Mouse (Mus musculus): ENCODE data around the gene Hoxd12.

Gene Hoxd12

DNA sequence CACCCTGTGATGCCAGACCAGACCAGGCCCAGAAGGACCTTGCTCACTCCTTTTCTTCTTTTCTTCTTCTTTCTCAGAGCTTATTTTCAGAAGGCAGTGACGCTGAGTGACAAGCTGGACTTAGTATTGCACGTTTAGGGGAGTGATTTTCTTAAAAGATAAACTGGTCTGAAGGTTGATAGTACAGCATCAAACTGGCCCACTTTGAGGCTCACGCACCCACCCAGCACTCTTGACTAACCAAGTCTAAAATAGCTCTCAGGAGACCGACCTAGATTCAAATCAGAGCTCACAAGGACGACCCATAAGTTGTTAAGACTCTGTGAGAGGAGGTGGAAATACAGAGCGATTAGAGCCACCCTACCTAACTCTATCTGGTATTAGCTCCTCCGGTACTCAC lies 8.4 kb upstream of the Hoxd12 start:
- no peak for DNase-seq

DNA sequence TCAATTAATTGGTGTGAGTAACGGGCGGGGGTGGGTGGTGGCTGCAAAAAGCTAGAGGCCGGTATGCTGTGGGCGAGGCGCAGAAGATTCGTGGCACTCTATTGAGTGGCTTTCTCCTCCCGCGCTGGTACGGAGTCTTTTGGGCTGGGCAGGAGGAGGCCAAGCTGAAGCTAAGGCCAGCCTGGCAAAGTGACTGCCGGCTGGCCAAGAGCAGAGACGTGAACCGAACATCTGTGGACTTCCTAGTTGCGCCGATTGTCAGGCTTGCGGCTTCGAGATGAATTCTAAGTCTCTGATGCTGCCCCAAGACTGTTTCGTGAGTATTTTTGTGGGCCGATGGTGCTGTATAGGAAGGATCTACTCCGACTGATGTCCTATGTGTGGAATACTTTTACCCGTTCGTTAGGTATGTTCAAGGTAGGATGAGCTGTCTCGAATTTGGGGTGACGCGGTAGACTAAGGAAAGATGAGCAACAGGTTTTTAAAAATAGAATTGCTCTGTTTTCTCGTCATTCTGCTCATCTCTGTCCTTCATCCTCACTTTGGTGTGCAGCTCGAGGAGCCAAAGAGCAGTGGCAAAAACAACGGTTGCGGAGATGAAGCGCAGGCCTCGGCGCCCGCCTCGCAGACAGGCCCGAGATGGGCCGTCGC lies 7.5 kb upstream of the Hoxd12 start:
- no peak for DNase-seq

DNA sequence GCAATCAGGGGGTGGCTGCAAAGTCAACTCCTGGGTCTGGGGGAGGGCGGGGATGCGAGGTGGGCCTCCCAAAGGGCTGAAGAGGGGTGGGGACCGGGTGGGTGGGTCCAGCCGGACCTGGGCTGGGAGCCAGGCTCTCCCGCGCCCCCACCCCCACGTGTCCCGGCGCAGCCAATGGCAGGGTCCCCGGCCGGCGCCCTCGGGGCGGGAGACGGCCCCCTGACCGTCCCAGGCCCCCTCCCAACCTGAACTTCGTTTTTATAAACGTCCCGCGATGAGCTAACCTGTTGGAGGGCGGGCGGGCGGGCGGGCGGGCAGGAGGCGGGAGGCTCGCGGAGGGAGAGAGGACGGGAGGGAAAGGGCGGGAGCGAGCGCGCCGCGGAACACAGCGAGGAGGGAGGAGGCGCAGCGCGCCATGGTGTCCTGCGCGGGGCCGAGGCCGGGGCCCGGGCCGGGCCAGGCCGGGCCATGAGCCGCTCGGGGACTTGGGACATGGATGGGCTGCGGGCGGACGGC lies 6.9 kb upstream of the Hoxd12 start, which contains the start of gene Hoxd13:
Gene Hoxd13, plus strand, starts transcription at position 469 of the 516 bp plus-strand sequence.
- no peak for DNase-seq

DNA sequence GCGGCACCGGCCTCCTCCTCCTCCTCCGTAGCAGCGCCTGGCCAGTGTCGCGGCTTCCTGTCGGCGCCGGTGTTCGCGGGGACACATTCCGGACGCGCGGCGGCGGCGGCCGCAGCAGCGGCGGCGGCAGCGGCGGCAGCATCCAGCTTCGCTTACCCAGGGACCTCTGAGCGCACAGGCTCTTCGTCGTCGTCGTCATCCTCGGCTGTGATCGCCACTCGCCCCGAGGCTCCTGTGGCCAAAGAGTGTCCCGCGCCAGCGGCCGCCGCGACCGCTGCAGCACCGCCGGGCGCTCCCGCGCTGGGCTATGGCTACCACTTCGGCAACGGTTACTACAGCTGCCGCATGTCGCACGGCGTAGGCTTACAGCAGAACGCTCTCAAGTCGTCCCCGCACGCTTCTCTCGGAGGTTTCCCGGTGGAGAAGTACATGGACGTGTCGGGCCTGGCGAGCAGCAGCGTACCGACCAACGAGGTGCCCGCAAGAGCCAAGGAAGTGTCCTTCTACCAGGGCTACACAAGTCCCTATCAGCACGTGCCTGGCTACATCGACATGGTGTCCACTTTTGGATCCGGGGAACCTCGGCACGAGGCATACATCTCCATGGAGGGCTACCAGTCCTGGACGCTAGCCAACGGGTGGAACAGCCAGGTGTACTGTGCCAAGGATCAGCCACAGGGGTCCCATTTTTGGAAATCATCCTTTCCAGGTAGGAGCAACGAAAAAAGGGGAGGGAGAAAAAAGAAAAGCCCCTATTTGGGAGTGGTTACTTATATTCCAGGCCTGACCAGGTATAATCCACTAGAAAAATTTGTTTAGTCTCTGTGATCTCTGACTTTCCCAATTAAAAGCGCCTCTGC lies 6.2 kb upstream of the Hoxd12 start:
- DNase-seq = peak; percentile 72

DNA sequence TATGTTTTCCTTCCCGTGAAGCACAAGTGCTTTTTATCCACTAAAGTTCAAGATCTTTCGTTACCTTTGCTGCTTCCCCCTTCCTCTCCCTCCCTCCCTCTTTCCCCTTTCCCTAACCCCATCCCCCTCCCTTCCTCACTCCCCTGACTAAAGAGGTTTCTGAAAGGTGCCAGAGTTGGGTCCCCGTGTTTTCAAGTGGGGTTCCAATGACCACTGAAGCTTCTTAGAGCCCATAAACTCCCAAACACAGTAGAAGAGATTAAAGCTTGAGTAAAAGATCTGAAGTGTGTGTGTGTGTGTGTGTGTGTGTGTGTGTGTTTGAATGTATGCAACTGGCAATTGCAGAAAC lies 5.6 kb upstream of the Hoxd12 start:
- DNase-seq = no peak

DNA sequence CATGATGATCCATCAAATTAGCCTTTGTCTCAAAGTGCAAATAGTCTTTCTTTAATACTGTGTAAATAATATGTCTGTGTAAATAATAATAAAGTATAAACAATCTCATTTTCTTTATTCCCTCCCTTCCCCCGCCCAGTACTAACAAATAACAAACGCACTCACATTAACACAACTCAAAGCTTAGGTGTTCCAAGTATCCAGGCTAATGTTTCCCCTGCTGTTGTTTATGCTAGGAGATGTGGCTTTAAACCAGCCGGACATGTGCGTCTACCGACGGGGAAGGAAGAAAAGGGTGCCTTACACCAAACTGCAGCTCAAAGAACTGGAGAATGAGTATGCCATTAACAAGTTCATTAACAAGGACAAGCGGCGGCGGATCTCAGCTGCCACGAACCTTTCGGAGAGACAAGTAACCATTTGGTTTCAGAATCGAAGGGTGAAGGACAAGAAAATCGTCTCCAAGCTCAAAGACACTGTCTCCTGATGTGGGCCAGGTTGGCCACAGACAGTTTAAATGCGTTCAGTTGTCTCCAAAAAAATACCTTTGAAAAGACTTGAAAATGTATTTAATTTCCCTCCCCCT lies 5.1 kb upstream of the Hoxd12 start:
- no peak for DNase-seq

DNA sequence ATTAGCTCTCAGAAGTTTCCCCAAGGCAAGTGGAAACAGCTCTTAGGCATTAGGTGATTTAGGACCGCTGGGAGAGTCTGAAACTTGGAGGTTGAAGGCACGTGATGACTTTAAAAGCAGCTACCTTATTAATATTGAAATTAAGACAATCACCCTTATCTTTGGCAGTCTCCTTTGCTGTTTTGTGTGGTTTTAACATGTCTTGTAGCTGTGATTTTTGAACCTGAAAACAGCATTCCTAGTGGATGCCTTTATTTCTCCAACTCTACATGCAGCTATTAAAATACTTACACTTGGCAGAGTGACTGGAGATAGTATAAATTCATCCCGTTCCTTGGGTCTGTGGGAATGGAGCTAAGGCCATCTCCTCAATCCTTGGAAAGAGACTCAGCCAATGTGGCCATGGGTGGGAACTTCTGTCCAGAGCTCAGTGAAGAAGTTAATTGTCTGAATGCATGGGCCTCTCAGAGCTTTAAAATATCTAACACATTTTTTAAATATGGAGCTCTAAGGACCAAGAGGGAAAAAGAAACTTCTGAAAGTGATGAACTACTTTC lies 4.1 kb upstream of the Hoxd12 start:
- DNase-seq = no peak

DNA sequence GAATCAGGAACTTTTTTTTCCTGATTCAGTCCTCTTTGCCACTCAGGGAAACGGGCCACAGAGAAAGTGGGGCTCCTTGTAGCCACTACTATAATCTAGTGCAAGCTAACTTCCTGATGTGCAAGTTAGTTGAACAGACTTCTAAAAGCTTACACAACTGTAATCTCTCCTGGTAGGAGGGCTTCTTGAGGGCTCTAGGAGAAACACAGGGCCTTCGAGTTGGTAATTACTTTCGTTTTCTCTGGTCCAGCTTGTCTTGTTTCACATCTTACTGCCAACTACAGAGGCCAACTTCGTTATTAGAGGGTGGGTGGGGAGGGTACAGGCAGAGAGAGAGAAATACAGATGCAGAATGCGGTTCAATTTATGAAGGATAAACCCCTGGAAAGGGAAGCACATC lies 3.0 kb upstream of the Hoxd12 start:
- no peak for DNase-seq

DNA sequence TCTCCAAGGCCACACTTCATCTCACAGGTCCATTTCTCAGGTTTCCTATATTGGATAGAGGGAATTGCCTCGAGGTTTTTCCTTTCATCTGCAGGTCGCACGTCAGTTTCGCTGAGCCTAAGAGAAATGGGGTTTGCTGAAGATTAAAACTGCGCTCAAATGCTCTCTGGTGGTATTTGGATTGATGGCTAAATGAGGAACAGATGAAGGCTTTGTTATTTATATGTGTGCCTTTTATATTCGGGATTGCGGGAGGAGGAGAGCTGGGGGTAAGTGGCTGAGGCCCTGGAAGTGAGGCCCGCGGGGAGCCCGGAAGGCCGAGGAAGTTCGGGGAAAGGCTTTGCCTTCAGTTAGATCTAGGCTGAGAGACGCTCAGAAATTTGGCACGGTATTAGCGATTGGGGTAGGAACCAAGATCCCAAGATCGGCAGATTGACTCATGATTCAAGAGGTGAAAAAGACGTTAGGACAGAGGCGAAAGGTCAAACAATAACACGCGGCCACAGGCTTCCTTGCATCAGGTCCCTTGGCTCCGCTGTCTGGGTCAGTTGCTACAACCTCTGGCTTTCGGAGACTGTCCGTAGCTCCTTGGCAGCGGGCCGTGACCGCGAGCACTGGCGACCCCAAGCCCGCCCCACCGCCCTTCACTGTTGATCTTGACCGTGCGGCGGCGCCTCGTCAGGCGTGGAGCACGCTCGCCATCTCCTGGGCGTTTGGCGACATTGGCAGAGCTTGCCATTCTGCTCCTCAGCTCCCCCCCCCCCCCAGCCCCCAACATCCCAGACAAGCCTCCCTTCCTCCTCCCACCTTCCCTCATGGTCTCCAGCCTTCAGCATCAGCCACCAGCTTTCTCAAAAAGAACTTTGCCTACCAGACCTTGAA lies 2.1 kb upstream of the Hoxd12 start:
- peak; percentile 90 for DNase-seq

DNA sequence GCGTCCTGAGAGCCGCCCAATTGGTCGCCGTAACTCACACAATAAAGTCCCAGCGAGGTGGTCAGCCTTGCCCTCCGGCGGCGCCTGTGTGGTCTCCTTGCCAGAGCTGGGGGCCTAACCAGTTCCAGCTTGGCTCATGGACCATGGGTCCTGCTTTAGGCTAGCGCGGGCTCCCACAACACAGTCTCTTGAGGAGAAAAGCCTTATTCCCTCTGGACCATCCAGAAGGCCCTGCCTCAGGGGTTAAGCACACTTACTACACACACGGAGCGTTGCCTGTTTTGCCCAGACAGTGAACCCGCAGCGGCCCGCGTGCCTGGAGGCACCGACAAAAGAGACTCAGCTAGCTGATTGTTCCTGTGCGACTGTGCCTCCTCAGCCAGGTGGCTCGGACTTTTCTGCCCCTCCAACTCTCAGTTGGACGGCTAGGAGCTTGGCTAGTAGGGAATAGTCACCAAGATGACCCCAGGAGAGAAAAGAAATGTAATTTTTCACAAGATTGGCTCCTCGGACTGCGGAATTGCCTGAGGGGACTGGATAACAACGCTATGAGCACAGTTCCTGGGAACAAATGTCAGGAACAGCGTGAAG lies 883 bp upstream of the Hoxd12 start:
- no peak for DNase-seq

DNA sequence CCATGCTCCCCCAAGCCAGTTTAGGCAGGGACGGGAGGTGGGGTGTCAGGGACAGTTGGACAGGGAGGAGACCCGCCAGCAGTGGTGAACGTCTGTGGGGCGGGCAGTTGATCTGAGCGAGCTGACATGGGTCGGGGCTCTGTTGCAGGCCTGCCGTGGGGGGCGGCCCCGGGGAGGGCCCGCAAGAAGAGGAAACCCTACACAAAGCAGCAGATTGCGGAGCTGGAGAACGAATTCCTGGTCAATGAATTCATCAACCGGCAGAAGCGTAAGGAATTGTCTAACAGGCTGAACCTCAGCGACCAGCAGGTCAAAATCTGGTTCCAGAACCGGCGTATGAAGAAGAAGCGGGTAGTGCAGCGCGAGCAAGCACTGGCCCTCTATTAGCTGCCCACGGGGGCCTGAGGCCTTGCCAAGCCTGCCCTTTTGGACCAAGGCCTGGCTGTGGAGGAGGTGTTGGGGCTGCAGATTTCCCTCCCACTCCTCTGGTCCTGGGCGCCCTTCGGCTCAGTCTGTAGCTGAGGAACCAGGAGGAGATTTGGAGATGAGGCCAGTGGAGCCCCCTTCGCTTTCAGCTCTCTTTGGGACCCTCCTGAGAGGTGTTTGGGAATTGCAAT lies 961 bp downstream of the Hoxd12 start:
- DNase-seq = no peak

DNA sequence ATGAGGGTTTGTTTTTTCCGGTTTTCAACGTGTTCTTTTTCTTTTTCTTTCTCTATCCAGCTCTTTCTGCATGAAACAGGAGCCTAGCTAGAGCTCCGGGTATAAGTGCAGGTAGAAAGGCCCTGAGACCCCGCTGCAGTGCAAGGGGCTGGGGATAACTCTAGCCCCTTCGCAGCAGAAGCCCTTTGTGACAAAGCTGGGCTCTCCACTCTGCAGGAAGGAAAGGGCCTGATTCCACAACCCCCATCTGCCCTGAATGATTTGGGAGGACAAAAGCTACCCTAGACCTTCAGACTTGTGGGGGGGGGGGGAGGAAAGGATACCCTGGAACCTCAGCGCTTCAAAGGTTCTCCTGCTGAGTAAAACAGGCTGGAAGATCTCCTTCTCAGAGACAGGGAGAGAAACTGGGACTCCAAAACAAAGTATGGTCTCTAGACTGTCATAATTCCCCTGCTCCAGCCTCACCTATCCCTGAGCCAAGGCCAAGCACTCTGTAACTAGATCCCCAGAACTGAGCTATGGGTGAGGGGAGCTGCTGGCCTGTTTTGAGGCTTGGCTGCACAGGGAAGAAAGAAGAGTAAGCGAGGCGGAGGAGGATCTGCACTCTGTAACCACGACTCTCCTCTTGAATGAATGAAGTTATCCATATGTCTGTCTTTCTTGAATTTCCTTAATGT lies 1.7 kb downstream of the Hoxd12 start:
- no peak for DNase-seq

DNA sequence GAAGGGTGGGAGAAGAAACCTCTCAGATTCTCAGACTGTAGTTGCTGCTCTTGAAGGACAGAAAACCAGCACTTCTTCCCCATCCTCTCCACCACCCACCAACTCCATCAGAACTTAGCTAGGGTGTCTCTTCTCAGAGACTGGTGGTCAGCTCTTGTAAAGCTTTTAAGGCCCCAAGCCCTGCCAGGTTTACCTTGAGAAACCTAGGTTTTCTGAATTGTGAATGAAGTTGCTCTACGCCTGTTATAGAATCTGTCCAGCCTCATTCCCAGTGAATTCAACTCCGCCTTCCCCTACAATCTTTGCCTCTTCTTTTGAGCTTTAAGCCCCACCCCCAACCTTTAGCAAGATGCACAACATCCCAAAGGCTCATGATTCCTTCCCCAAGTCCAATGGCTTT lies 2.3 kb downstream of the Hoxd12 start:
- DNase-seq = no peak

DNA sequence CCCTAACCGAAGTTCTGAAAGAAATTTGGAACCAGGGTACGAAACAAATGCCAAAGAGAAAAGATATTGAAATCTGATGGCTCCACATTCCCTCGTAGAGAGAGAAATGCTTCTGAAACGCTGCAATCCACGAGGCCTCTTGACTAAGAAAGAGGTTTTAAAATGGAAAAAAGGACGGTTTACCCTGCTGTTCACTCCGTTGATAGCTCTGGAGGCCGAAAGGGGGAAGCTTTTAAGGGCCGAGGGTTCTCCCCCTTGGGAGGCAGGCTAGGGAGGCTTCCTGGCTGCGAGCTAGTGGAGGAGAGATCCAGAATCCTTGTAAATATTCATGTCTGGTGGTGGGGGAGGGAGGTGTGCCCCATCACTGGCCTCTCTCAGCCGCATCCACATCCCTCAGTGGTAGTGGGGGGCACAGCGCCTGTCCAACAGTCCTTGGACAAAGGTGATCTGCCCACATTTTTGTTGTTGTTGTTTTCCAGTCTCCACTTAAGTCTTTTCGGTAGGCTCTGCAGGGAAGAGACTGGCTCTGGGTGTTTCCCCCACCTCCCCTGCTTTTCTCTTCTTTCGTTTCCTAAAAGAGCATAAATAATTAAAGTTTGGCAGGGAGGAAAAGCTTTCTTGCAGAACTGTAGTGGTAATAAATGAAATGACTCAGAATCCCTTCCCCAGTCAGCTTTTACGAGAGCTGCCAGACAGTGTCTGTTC lies 4.2 kb downstream of the Hoxd12 start, which contains the start of gene Hoxd11:
Gene Hoxd11, plus strand, starts transcription at position 667 of the 705 bp plus-strand sequence.
- no peak for DNase-seq

DNA sequence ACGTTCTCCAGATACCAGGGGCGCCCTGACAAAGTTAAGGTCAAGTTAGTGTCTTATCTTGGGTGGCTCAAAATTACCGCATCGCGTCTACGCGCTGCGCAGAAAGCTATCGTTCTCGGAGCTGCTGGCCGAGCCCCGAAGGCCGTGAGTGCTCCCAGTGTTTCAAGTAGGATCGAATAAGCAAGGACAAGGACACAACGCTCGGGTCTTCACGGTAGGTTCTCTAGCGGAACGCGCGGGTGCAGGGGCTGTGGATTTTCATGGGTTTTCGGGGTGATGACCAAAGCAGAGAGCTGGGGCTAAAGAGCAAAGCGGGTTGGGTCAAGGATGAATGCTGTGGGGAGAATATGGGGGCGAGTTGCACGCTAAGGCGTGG lies 4.8 kb downstream of the Hoxd12 start:
- peak; percentile 63 for DNase-seq

DNA sequence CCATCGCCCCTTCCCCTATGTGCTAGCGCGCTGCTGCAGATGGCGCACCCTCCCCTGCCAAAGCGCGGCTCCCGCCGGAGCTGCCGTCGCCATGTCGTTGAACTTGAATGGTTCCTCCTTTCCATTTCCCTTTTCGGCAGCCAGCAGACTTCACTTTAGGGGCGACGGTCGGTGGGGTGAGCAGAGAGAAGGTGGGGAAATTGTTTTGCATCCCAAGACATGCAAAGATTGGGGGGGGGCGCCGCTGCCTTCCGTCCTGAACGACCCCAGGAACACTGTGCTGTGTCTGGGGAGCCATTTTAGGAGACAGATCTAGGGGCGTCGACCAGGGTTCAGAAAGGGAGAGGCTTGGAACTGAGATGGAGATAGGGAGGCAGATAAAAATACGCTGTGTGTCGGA lies 5.2 kb downstream of the Hoxd12 start:
- no peak for DNase-seq

DNA sequence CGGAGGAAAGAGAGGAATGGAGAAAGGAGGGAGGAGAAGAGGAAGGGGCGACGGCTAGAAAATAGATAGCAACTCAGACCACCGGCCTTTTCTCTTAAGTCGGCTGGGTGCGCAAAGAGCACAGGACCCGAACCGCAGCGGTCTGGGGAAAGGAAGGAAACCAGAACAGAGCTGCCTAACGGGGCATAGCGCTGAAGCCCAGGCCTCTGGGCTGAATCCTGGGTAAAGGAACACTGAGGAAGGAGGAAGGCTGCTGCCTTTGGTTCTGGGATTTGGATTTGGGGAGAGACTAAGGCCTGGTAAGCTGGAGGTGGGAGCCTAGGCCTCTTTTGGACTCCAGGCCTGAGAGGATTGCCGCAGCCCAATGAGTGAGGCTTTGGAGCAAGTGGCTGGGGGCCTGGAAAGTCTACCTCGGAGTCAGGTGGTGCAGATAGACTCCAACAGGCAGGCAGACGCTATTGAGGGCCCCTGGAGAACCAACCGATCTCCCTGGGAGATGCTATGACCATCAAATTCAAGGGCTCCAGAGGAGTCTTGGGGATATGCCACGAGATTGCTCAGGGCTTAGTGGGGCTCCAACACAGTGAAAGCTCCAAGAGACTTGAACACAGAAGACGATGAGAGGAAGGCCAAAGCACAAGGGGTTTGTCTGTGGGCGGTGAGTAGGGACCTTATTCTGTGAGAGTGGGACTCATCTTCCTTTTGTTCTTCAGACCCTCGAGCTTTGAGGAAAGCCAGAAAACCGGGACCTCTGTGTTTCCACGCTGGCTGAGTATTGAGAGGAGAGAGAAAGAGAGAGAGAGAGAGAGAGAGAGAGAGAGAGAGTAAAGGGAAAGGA lies 6.0 kb downstream of the Hoxd12 start:
- DNase-seq = no peak

DNA sequence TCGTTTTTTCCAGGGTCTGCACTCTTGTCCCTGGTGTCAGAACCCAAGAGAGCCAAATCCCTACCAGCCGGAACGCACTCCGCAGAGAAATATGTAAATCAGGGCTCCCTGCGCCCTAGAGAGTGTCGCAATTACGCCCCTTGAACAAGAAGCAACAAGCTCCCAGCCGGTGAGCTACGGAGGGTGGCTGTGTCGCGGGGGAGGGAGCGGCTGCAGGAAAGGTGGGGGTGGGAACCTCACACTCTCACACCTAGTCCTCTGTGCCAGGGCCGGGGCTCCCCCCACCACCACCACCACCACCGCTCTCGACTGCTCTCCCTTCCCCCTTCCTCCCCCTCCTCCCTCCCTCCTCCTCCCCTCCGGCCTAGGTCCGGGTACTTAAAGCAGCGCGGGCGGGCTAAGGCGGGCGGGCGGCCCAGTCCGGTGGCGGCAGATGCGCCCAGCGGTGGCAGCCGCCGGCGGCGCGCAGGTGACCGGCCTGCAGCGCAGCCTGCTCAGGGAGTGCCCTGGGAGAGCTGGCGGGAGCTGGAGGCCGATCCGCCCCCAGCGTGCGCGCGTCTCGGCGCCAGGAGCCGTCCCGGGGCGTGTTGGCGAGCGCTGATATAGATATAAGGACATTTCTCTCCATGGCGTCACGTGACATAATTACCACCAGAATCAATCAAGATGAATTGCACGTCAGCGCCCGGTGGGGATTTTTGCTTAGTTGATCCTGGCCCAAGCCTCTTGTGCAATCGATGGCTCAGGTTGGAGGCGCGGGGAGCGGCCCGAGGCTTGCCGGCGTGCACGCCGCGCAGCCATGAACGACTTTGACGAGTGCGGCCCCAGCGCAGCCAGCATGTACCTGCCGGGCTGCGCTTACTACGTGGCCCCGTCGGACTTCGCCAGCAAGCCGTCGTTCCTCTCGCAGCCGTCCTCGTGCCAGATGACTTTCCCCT lies 7.0 kb downstream of the Hoxd12 start:
- DNase-seq = no peak

Measured in embryo, embryonic 11 days (tissue).